ENCODE assay signal across 7 mouse cellular contexts in genomic region chr1:154723537-154724286, GRCm38 (mm10).
DNase-seq lines count a peak whose midpoint lies in the region; ATAC-seq and TF ChIP-seq lines count a peak whose summit lies in the region.

No protein-coding gene starts in this region.

- H3K9ac ChIP-seq in lung, embryonic 14.5 days: no peak overlapping the region
- H3K9ac ChIP-seq in forebrain, embryonic 16.5 days (replicated peaks; ENCODE audit: low read depth, low read length): peak overlapping the region; percentile 63

- WGBS in lung, embryonic 14.5 days: 3% methylated on average over 19 of the region's 19 CpGs
- under 1% methylated on average over 19 of the region's 19 CpGs for WGBS in forebrain, embryonic 16.5 days

- no peak for TF ChIP-seq CTCF in lung, embryonic 14.5 days (IDR thresholded peaks at IDR 0.05; ENCODE audit: low read depth)

- 0 out of 2 replicates have a peak overlapping the region, but pooled peaks have one; percentile 4 for H3K4me2 ChIP-seq in lung, embryonic 14.5 days
- H3K4me2 ChIP-seq in forebrain, embryonic 16.5 days (ENCODE audit: low read length): peak overlapping the region; percentile 82

- peak; percentile 69 for DNase-seq in lung, embryonic 14.5 days
- DNase-seq in lung, postnatal 10 days: no peak
- DNase-seq in telencephalon, adult 2 months (ENCODE audit: low read depth, low spot score): peak; percentile 60
- DNase-seq in cerebellum, adult 11-12 months: no peak
- no peak for DNase-seq in gastrocnemius, adult 18-20 months (ENCODE audit: low spot score)

- H3K36me3 ChIP-seq in lung, embryonic 14.5 days (ENCODE audit: insufficient read depth): no peaks in the 10 kb centered on the region
- no peaks in the 10 kb centered on the region for H3K36me3 ChIP-seq in forebrain, embryonic 16.5 days (ENCODE audit: control insufficient read depth, insufficient read depth)

- no peaks in the 10 kb centered on the region for H3K4me1 ChIP-seq in lung, embryonic 14.5 days (ENCODE audit: insufficient read depth)
- peaks cover 37% of the 10 kb centered on the region for H3K4me1 ChIP-seq in forebrain, embryonic 16.5 days (replicated peaks; ENCODE audit: control insufficient read depth, insufficient read depth, low read length)

- ATAC-seq in lung, embryonic 14.5 days (ENCODE audit: insufficient read depth): peak; percentile 21; the same call in 1 of the 2 replicates
- peak; percentile 67 for ATAC-seq in forebrain, embryonic 16.5 days
- ATAC-seq in megakaryocyte progenitor cell, adult 5-6 weeks (replicated peaks; ENCODE audit: poor library complexity): peak; percentile 45; the same call in 1 of the 2 replicates

- no peaks in the 10 kb centered on the region for H3K9me3 ChIP-seq in lung, embryonic 14.5 days (ENCODE audit: low read depth, low read length)
- no peaks in the 10 kb centered on the region for H3K9me3 ChIP-seq in forebrain, embryonic 16.5 days (ENCODE audit: control insufficient read depth, low read length)

- H3K27ac ChIP-seq in lung, embryonic 14.5 days (ENCODE audit: low read depth): no peak overlapping the region
- H3K27ac ChIP-seq in forebrain, embryonic 16.5 days (ENCODE audit: low read length): peak overlapping the region; percentile 37; the same call in 1 of the 2 replicates

- H3K4me3 ChIP-seq in lung, embryonic 14.5 days (ENCODE audit: low read depth, low read length): no peak overlapping the region
- peak overlapping the region; percentile 61 for H3K4me3 ChIP-seq in forebrain, embryonic 16.5 days (replicated peaks; ENCODE audit: low read length)

- peaks cover 62% of the 10 kb centered on the region for H3K27me3 ChIP-seq in lung, embryonic 14.5 days (ENCODE audit: insufficient read depth, low read length)
- H3K27me3 ChIP-seq in forebrain, embryonic 16.5 days (replicated peaks; ENCODE audit: control insufficient read depth, insufficient read depth, low read length): peaks cover 8% of the 10 kb centered on the region

Comparison
In these comparisons a context has a peak if more than half of its experiments do, and no peak if none do; other contexts are left out.
1. DNase-seq: peak in lung, embryonic 14.5 days (single experiment) and telencephalon, adult 2 months (single experiment); none in lung, postnatal 10 days (single experiment), cerebellum, adult 11-12 months (single experiment) and gastrocnemius, adult 18-20 months (single experiment).
2. Peak in every context shown above with its lines, with median percentiles within 50 percentile points of each other: ATAC-seq.